Mouse (Mus musculus) liver, embryonic 14.5 days (tissue): ENCODE data around the gene Ston1.
A peak's percentile ranks its signal among the peaks of the same experiment; 100 is the strongest.

Experiments
- CTCF ChIP-seq: IDR thresholded peaks from 2 replicates; pipeline ENCODE4 v1.5.1; 2016; ENCODE audit warnings: antibody characterized with exemption, low read depth, control low read depth
- EP300 ChIP-seq: IDR thresholded peaks from 2 replicates; pipeline ENCODE4 v1.6.1; 2016; ENCODE audit warnings: antibody characterized with exemption, low read depth

GRCm38 (mm10) chr17:88668452-88668851 is 71.0 kb downstream of the Ston1 start, which contains the start of gene Gtf2a1l:
- 0 out of 2 replicates have a peak, but pooled peaks have one; percentile 4 for TF ChIP-seq CTCF
- no peak for TF ChIP-seq EP300
